Mouse (Mus musculus): Measurements from ENCODE around the gene Phxr2.

DNA sequence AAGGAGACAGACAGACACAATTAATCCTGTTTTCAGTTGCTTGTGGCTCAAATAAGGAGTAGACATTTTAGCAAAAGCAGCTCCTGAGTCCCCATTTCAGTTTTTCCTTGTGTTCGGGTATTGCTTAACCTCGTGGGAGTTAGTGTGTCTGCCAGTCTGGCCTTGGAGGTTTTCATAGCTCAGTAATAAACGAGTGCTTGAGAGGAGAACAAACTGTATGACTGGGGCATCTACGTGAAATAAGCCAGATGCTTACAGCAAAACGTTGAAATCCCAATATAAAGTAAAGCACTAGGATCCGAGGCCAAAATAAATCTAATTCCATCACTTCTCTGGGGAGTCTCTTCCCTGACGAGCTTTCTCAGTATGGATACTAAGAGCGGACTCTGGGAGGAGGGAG lies 19.5 kb upstream of the Phxr2 start:
- TF ChIP-seq CTCF (IDR thresholded peaks at IDR 0.05; ENCODE audit: extremely low read depth, insufficient read length, insufficient replicate concordance, low read depth, low read length): no peak
- no peak for TF ChIP-seq POLR2A (IDR thresholded peaks at IDR 0.05; ENCODE audit: low read depth, low read length)
